Mouse (Mus musculus) thymus, postnatal 0 days (tissue): ENCODE data around the gene Tmem59. TPM values are rescaled to one million over a fixed set of nuclear protein-coding genes. Genes with fewer than 3 reads are reported as not detected.
A peak's percentile ranks its signal among the peaks of the same experiment; 100 is the strongest.

Experiments
- DNase-seq: peaks from one replicate; pipeline ENCODE4 v3.0.0-alpha.2; 2015; ENCODE audit warnings: low spot score
- polyA plus RNA-seq: library from polyadenylated mRNA; unstranded; fragments of >200 nt; fragmentation: Nextera tagmentation; extraction: Ambion mirVana; gene quantifications from 2 replicates; pipeline ENCODE4 v1.2.1, GENCODE M21; 2015

The Tmem59 gene
- polyA plus RNA-seq, 1 experiment from 2014 or later, result 377 TPM

DNA sequence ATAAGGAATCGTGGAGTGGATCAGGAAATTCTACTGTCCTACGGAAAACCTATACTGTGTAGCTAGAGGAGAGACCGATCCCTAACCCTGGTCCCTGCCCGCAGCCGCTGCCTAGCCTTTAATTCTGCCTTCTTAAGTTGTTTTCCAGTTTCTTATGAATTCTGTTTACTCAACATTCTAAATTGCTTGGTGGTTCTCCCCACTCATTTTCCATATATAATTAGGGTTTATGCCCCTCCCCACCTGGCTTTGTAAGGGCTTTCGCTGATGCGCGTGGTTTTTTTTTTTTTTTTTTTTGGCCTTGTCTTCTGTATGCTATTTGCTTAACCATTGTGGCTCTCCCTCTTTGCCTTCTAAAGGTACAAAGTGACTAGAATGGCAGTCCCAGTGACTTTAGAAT, 1.4 kb downstream of the Tmem59 start:
- no peak for DNase-seq

- DNase-seq, result no peak
These were observed 2.5 kb downstream of the Tmem59 start for GRCm38 (mm10) chr4:107180746-107181145.

GRCm38 (mm10) chr4:107181866-107182265, 3.7 kb downstream of the Tmem59 start:
- DNase-seq, result no peak

GRCm38 (mm10) chr4:107182796-107183195, 4.6 kb downstream of the Tmem59 start:
- DNase-seq, result no peak

DNA sequence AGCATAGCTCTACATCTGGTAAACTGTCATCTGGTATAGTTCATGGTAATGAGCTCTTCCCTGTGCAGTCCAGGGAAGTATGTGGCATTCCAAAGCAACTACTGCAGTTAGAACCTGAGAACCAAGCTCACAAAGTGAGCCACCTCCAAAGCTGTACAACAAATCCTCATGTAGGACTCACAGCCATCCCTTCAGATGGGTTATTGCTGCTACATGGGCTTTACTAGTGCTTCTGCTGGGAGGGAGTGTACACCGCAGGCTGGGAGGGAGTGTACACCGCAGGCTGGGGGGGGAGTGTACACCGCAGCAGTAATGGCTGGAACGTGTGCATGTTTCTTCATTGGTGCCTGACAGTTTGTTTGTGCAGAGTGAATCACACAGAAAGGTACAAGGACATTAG, 5.0 kb downstream of the Tmem59 start:
- DNase-seq, result no peak

DNA sequence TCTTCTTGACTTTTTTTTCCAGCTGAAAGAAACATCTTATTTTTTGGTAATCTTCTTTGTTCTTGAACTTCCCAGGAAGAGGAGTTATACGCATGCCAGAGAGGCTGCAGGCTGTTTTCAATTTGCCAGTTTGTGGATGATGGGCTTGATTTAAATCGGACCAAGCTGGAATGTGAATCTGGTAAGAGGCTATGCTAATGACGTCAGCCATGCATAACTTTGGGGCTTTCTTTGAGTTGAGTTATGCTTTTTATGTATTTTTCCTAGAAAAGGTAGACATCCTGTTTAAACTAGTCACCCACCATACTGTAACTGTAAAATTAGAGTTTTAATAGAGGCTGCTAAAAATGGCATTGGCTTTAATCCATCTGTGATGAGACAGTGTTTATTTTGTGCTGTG, 7.5 kb downstream of the Tmem59 start:
- no peak for DNase-seq

DNA sequence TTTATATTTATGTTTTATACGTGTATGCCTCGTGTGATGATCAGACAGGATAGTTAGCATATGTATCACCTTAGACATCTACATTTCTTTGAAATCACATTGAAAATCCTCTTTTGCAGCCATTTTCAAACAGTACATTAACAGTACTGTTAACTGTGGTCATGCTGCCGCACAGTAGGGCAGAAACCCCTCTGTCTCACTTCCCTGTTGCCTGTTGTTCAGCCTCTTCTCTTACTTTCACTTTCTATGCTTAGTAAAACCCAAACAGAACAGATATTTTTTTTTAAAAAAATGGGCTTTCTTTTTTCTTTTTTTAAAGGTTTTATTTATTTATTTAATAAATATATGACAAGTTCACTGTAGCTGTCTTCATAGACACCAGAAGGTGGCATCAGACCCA, 15.6 kb downstream of the Tmem59 start:
- DNase-seq, result no peak

DNA sequence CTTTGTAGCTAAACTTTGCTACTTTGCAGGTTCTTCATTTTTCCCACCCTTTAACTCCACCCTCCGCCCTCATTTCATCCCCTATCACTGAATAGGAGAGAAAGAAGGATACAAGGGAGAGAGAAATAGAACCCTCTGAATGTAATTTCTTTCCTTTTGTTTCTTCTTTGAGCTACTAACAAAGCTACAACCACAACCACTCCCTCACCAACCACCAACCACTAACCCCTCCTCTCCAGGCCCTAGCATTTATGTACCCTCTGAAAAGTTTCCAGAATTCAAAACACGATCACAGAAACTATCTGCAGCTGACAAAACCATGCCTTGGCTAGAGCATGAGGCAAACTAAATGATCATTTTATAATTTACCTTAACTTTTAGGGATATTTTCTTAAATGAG, 18.3 kb downstream of the Tmem59 start:
- DNase-seq, result peak; percentile 48

GRCm38 (mm10) chr4:107198072-107198471, 19.9 kb downstream of the Tmem59 start:
- no peak for DNase-seq

GRCm38 (mm10) chr4:107201779-107202178, 23.6 kb downstream of the Tmem59 start:
- peak; percentile 71 for DNase-seq

GRCm38 (mm10) chr4:107203001-107203400, 24.8 kb downstream of the Tmem59 start:
- DNase-seq, result no peak

GRCm38 (mm10) chr4:107207016-107207415, 28.8 kb downstream of the Tmem59 start:
- no peak for DNase-seq

- DNase-seq, result no peak
These were observed 30.7 kb downstream of the Tmem59 start, which contains the start of gene Ldlrad1 for GRCm38 (mm10) chr4:107208880-107209279. Ldlrad1 (plus strand) TSS chr4:107209180.

- DNase-seq, result no peak
These were observed 32.4 kb downstream of the Tmem59 start for GRCm38 (mm10) chr4:107210483-107211097.

- DNase-seq, result no peak
These were observed 33.3 kb downstream of the Tmem59 start for GRCm38 (mm10) chr4:107211465-107211864.

DNA sequence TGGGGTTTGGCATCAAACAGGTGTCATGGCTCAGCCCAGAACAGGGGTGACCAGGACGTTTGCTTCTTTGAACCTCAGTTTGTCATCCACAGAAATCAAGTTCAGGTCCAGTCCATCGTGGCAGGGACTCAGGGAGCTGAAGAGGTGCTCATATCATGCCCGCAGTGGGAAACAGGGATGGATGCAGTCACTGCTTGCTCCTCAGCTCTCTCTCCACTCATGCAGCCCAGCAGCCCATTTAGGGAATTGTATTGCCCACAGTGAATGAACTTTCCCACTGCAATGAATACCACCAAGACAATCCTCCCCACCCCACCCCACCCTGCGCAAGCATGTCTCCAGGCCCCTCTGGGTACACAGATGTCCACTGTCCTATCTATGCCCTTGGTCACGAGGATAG, 33.7 kb downstream of the Tmem59 start:
- DNase-seq, result no peak

GRCm38 (mm10) chr4:107213279-107214011, 35.2 kb downstream of the Tmem59 start:
- DNase-seq, result no peak

DNA sequence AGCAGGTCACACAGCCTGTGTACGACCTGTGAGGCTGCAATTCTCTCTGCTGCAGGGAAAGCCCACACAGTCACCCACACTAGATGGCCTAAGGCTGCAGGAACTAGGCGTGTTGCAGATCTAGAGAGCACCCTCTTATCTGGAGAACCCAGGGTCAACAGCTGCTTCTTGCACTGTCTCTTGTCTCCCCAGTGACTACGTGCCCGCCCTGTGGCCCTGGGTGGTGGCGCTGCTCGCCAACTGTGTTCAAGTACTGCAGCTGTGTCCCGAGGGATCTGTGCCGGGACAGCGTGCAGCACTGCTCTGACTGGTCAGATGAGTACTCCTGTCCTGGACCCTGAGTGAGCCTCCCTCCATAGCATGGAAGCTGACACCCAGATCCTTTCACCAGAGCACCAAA, 39.4 kb downstream of the Tmem59 start:
- DNase-seq, result no peak

- DNase-seq, result no peak
These were observed 43.3 kb downstream of the Tmem59 start for GRCm38 (mm10) chr4:107221524-107221923.

DNA sequence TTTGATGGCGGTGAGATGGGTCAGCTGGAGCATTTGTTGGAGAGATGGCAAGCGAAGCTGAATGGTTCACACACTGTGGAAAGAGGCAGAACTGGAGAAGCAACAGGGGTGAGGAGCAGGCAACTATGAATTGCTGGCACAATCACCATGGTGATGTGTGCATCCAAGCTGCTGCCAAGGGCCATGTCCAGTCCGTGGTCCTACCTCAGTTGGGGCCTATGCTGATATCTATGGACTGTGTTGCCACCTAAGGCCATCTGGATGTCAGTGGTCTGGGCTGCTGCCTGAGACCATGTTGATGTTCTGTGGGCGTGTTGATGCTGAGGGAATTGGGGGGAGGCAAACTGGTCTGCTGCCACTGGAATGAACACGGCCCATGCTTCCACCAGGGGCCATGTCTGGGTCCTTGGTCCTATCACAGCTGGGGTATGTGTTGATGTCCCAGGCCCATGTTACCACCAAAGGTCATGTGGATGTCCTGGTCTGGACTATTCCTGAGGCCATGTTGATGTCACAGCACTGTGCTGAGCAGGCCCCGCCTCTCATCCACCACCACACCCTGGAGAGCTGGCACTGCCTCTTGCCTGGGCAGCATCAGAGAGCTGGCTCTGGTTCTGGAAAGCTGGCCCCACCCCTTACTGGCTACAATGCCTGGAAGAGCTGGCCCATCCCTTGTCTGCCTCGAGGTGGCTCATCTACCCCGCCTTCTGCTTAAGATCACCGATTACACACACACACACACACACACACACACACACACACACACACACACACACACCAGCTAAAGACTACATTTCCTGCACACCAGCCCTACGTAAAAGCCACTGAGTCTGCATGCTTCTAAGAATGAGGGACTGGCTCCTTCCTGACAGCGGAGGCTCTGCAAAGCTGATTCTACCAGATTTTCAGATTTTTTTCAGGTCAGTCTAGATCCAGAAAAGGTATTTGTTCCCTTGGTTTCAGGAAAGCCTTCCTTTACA, 45.3 kb downstream of the Tmem59 start:
- no peak for DNase-seq

DNA sequence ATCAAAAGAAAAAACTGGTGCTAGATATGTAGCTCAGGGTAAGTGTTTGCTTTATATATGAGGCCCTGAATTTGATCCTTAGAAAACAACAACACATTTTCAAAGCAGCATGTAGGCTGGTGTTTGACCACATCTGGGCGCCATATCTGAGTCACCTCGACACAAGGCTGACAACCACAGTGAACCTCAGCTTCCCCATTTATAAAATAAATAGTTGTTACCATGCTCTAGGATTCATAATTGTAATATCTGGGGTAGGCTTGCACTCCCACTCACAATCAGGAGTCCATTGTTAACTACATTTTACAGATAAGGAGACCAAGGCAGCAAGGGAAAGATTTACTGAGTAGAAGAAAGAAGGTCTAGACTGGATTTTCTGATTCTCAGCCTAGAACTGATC, 48.1 kb downstream of the Tmem59 start:
- no peak for DNase-seq

- no peak for DNase-seq
These were observed 54.0 kb downstream of the Tmem59 start for GRCm38 (mm10) chr4:107232219-107232618.
